Mouse (Mus musculus): Measurements from ENCODE around the gene Icam4. TPM values are rescaled to one million over a fixed set of nuclear protein-coding genes. Genes with fewer than 3 reads are reported as not detected.
"Not testable (repeated sequence)": the region's sequence is repeated elsewhere in the genome, so short reads cannot be mapped to it uniquely, and the experiment has no call there.

Gene Icam4
- total RNA-seq, 2 experiments from 2014 or later: 0.86 TPM; not detected in 1

GRCm38 (mm10) chr9:21031251-21031895, 2.2 kb downstream of the Icam4 start:
- DNase-seq (ENCODE audit: low spot score in 2 of 2): peak; percentile 84 to 93
- intact Hi-C loops (cut with DNase I): loop anchor here (5.0 kb wide), 2 partner anchors 61 to 106 kb away; partner anchors contain the start of genes Gm38431 and Raver1

DNA sequence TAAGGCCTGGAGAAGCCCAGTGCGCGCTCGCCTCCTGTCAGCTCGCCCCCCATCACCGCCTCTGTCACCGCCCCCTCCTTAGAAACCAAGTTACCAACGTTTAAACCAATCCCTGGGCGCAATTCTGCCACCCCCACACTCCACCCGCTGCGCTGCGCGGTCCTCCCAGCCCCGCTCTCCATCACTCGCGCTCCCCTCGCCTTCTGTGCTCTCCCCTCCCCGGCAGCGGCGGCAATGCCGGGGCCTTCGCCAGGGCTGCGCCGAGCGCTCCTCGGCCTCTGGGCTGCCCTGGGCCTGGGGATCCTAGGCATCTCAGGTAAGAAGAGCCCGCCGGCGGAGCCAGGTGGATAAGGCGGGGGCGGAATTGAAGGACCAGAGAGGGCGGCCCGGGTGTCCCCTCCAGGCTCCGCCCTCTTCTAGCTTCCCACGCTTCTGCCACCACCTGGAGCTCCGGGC, 2.8 kb downstream of the Icam4 start, which contains the start of gene Icam5:
TSS of gene Icam5 (plus strand) at position 178 of the 456 bp plus-strand sequence.
- intact Hi-C loops (cut with DNase I): loop anchor here (2.0 to 5.0 kb wide), 3 partner anchors 41 to 105 kb away; partner anchors contain the start of genes Fdx1l, Gm38431, Gm49373 and Raver1
- peak; percentile 87 to 91 for DNase-seq (ENCODE audit: low spot score in 2 of 2)

- intact Hi-C loops (cut with DNase I): loop anchor here (2.0 to 5.0 kb wide), 3 partner anchors 40 to 105 kb away; partner anchors contain the start of genes Fdx1l, Gm38431, Gm49373 and Raver1
- DNase-seq (ENCODE audit: low spot score in 2 of 2): no peak
Measured at GRCm38 (mm10) chr9:21032491-21032890, 3.3 kb downstream of the Icam4 start.

- DNase-seq (ENCODE audit: low spot score in 2 of 2): peak; percentile 76 to 77
- intact Hi-C loops (cut with DNase I): loop anchor here (2.0 to 5.0 kb wide), 3 partner anchors 40 to 104 kb away; partner anchors contain the start of genes Fdx1l, Gm38431, Gm49373 and Raver1
Measured at GRCm38 (mm10) chr9:21033136-21033535, 4.0 kb downstream of the Icam4 start.

DNA sequence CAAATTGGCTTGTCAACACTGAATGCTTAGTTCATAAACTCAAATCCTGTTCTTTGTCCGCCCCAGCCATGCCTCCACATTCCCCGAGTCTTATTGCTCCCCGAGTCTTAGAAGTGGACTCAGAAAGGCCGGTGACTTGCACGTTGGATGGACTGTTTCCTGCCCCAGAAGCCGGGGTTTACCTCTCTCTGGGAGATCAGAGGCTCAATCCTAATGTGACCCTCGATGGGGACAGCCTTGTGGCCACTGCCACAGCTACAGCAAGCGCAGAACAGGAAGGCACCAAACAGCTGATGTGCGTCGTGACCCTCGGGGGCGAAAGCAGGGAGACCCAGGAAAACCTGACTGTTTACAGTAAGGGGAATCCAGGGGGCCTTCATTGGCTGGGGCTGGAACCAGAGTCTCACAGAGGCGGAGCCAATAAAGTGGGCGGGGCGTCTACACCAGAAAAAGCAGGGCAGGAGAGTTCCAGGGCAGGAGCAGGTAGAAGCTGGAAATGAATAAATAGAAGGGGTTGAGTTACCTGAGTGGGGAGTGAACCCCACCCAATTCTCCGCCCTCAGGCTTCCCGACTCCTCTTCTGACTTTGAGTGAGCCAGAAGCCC, 5.4 kb downstream of the Icam4 start:
- no peak for DNase-seq (ENCODE audit: low spot score in 2 of 2)
- intact Hi-C loops (cut with DNase I): loop anchor here (5.0 kb wide), 2 partner anchors 58 to 103 kb away; partner anchors contain the start of genes Gm38431 and Raver1

DNA sequence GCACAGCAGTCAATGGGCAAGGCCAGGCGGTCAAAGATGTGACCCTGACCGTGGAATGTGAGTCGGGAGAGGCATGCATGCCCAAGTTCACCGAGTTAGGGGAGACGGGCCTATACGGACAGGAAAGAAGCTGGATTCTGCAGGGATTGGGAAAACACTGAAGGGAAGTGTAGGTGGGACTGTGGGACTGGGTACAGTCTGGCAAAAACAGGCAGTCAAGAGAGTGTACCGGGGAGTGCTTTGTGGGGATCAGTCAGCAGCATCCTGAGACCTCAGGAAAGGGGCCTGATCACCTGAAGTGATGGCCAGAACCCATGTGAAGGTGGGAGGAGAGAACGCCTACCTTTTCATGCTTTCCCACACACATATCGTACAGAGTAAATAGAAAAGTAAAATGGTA, 6.4 kb downstream of the Icam4 start:
- DNase-seq (ENCODE audit: low spot score in 2 of 2): no peak
- intact Hi-C loops (cut with DNase I): no loop called here

- DNase-seq (ENCODE audit: low spot score in 2 of 2): no peak
- intact Hi-C loops (cut with DNase I): no loop called here
Measured at GRCm38 (mm10) chr9:21036161-21036560, 7.0 kb downstream of the Icam4 start.

- DNase-seq (ENCODE audit: low spot score in 2 of 2): no peak
- intact Hi-C loops (cut with DNase I): no loop called here
Measured at GRCm38 (mm10) chr9:21036666-21037065, 7.5 kb downstream of the Icam4 start.

GRCm38 (mm10) chr9:21037481-21037891, 8.3 kb downstream of the Icam4 start:
- intact Hi-C loops (cut with DNase I): no loop called here
- DNase-seq (ENCODE audit: low spot score in 2 of 2): no peak

DNA sequence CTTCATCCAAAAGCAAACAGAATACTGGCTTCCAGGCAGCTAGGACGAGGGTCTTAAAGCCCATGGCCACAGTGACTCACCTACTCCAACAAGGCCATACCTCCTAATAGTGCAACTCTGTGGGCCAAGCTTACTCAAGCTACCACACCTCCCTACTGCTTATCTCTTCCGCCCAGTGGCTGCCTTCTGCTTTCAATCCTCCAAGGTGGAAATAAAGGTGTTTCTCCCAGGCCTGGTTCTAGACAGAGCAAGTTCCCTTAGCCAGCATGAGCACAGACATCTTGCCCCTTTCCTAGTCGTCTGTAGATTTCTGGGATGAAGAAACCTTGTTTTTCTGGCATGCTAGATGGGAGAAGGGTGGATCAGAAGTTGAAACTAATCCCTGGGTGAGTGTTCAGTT, 10.6 kb downstream of the Icam4 start:
- intact Hi-C loops (cut with DNase I): no loop called here

GRCm38 (mm10) chr9:21041308-21041707, 12.1 kb downstream of the Icam4 start:
- peak; percentile 80 to 93 for DNase-seq (ENCODE audit: low spot score in 2 of 2)
- intact Hi-C loops (cut with DNase I): no loop called here

More for the DNA sequence above, 10.6 kb downstream of the Icam4 start:
- DNase-seq (ENCODE audit: low spot score in 2 of 2): no peak

- intact Hi-C loops (cut with DNase I): no loop called here
- no peak for DNase-seq (ENCODE audit: low spot score in 2 of 2)
Measured at GRCm38 (mm10) chr9:21043563-21043962, 14.4 kb downstream of the Icam4 start.

GRCm38 (mm10) chr9:21044785-21045184, 15.6 kb downstream of the Icam4 start:
- DNase-seq (ENCODE audit: low spot score in 2 of 2); intact Hi-C loops (cut with DNase I): not testable (repeated sequence)

- intact Hi-C loops (cut with DNase I): no loop called here
- DNase-seq (ENCODE audit: low spot score in 2 of 2): no peak
Measured at GRCm38 (mm10) chr9:21045235-21045634, 16.1 kb downstream of the Icam4 start.

DNA sequence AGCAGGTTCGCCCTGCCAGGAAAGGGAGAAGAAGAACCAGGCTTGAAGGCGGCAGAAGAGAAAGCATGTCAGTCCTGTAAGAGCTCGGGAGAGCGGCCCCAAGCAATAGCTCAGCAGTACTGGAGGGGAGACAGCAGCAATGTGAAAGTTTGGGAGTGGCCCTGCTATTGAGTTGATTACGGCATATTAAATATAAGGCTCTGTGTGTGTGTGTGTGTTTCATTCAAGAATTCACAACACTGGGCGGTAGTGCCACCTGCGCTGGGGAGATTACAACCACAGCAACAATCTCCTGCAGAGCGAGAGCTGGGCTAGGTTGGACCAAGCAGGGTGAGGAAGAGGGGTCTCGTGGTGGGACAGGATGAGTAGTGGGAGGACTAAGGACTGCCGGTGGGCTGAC, 22.4 kb downstream of the Icam4 start:
- intact Hi-C loops (cut with DNase I): no loop called here

GRCm38 (mm10) chr9:21062928-21063327, 33.8 kb downstream of the Icam4 start:
- intact Hi-C loops (cut with DNase I): no loop called here
- peak; percentile 70 to 86 for DNase-seq (ENCODE audit: low spot score in 2 of 2)

More for the DNA sequence above, 22.4 kb downstream of the Icam4 start:
- DNase-seq (ENCODE audit: low spot score in 2 of 2): no peak

DNA sequence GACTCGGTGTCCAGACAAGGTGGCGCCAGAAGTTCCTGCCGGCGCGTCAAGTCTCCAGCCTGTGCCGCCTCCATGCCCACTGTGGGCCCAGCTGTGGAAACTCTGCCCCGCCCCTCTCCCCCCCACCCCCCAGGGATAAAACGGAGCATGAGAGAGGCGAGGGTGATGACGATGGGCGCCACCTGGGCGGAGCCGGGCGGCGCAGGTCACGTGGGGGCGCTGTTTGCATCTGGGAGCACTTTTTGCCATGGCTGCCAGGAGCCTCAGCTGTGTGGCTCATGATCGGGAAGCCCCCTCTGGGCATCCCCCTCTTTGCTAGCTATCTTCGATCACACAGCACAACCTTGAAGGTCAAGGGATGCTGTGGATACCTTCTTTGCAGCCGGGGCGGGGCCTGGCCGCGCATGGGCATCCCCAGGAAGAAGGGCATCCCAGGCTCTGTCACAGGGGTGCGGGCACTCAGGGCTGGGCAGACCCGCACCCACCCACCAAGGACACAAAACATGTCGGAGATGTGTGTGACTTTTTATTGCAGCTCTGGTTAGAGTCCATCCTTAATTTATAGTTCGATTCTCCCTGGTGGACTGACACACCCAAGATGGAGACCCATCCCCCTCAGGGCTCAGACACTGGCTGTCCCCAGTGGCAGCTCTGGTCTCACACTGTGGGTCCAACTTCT, 38.0 kb downstream of the Icam4 start, which contains the start of gene Zglp1:
TSS of gene Zglp1 (minus strand) at position 88 of the 679 bp plus-strand sequence.
- no peak for DNase-seq (ENCODE audit: low spot score in 2 of 2)
- intact Hi-C loops (cut with DNase I): no loop called here

DNA sequence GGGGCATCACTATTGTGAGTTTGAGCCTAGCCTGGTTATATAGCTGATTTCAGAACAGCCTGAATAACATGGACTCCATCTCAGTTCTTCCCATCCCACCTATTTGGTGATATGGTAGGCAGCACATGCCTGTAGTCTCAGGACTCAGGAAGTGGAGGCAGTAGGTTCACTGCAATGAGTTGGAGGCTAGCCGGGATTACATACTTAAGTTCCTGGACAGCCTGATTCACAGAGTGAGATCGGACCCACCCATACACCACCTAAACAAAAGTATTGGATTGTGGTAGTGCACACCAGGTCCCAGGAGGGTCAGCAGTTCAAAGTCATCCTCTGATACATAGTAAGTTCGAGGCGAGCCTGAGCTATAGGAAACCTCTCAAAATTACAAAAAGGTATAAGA, 43.5 kb downstream of the Icam4 start:
- DNase-seq (ENCODE audit: low spot score in 2 of 2): no peak
- intact Hi-C loops (cut with DNase I): loop anchor here (2.0 kb wide), 1 partner anchor 40 kb away; the partner anchor contains the start of gene Icam5

DNA sequence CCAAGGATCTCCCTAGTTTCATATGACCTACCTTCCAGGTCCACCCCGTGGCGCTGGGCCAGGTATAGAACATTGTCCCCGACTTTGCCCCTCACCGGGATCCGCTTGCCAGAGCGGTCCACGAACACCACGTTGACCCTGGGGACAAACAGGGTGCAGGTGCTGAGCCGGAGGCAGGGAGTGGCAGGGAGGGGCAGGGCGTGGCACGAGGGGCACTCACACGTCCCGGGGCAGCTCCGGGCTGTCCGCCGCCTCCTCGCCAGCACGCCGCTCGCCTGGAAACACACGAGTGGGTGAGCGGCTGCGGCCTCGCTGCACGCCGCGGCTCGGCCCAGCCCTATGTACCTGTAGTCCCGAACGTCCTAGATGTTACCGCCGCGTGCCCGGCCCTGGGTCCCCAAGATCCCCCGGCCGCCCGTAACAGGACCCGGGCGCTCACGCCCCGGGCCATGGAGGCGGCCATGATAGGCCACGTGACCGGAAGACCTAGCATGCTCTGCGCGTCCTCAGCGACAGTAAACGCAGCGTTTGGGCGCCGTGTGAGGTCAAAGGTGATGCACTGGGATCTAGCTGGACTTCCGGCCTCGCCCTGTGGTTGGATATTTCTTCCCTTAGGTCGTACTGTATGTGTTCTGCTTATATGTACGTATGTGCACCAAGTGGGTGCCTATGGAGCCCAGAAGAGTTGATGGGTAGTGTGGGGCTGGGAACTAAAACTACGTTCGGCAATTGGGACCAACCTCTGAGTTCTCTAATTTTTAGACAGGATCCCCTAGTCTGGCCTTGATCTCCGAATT, 44.1 kb downstream of the Icam4 start, which contains the start of the genes Gm49373 and Fdx1l:
TSS of gene Gm49373 (minus strand) at position 53 of the 797 bp plus-strand sequence.
TSS of gene Fdx1l (minus strand) at position 571 of the 797 bp plus-strand sequence.
- peak; percentile 93 to 94 for DNase-seq (ENCODE audit: low spot score in 2 of 2)
- intact Hi-C loops (cut with DNase I): loop anchor here (2.0 kb wide), 1 partner anchor 40 kb away; the partner anchor contains the start of gene Icam5

Measured in left cerebral cortex, postnatal 14 days (tissue).